15 mouse cellular contexts compared by ENCODE assay signal in the genomic region with DNA sequence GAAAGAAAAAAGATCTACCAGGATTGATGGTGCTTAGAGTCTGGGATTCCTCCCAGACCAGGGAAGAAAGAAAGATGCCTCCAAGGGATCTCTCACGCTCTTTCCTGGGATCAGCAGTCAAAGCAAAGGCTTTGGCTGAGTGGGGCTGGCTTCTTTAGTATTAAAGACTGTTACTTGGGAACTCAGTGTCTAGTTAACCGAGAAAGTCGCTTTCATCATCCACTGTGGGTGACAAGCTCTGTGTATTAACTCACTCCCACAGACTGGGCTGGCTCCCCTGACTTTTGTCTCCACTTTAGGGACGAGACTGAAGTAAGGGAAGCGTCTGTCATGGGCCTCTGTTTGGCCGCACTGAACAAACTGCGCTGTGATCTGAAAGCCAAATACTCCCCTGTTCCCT. TPM values are rescaled to one million over a fixed set of nuclear protein-coding genes. Genes with fewer than 3 reads are reported as not detected.
DNase-seq lines count a peak whose midpoint lies in the region; ATAC-seq and TF ChIP-seq lines count a peak whose summit lies in the region.
"Had no signal": no experiment of that assay in that cellular context is flagged by ENCODE, and none has a peak within 500 bp of the region (broad histone marks: within the 10 kb centered on the region; RNA-seq: fewer than 3 reads in every experiment).

No protein-coding gene starts in this region.

- WGBS in embryonic facial prominence, embryonic 14.5 days, result 63% methylated on average over 7 of the region's 7 CpGs
- WGBS in liver, embryonic 15.5 days (ENCODE audit: insufficient replicate concordance), result 39% methylated on average over 7 of the region's 7 CpGs
- WGBS in midbrain, postnatal 0 days, result 63% methylated on average over 7 of the region's 7 CpGs

- H3K9ac ChIP-seq in embryonic facial prominence, embryonic 14.5 days (ENCODE audit: low read depth, low read length), result no peak overlapping the region
- H3K9ac ChIP-seq in liver, embryonic 15.5 days, result no peak overlapping the region
- no peak overlapping the region for H3K9ac ChIP-seq in midbrain, postnatal 0 days (replicated peaks; ENCODE audit: low read length, poor library complexity, severe bottlenecking)
- H3K9ac ChIP-seq: limb, embryonic 15.5 days had no signal

- H3K36me3 ChIP-seq in erythroblast, embryonic 14.5 days (ENCODE audit: control insufficient read depth), result peaks cover 6% of the 10 kb centered on the region; the same call in 1 of the 2 replicates
- no peaks in the 10 kb centered on the region for H3K36me3 ChIP-seq in embryonic facial prominence, embryonic 14.5 days (ENCODE audit: control insufficient read depth, insufficient read depth, low read length)
- H3K36me3 ChIP-seq in liver, embryonic 15.5 days (replicated peaks), result peaks cover 3% of the 10 kb centered on the region; the same call in 1 of the 2 replicates
- H3K36me3 ChIP-seq in midbrain, postnatal 0 days (ENCODE audit: insufficient read depth, low read length), result no peaks in the 10 kb centered on the region
- H3K36me3 ChIP-seq: limb, embryonic 15.5 days; midbrain, embryonic 10.5 days had no signal

- peak; percentile 21 for DNase-seq in kidney, adult 9 months
- no peak for DNase-seq in kidney, adult 11 months
- DNase-seq in embryonic facial prominence, embryonic 14.5 days (ENCODE audit: low spot score), result no peak
- DNase-seq in midbrain, postnatal 0 days (ENCODE audit: low spot score), result no peak
- DNase-seq in ovary, adult 18-20 months (ENCODE audit: low spot score), result no peak
- DNase-seq: adrenal gland, adult 8-10 months; cerebellum, adult 9-10 months; layer of hippocampus, postnatal 36 days; retina, postnatal 1 day had no signal

- H3K27ac ChIP-seq in embryonic facial prominence, embryonic 14.5 days (replicated peaks; ENCODE audit: low read depth, low read length), result no peak overlapping the region
- peak overlapping the region; percentile 77 for H3K27ac ChIP-seq in liver, embryonic 15.5 days (replicated peaks)
- H3K27ac ChIP-seq in midbrain, postnatal 0 days (ENCODE audit: low read depth, low read length), result no peak overlapping the region
- H3K27ac ChIP-seq: midbrain, embryonic 10.5 days had no signal

- peak overlapping the region; percentile 42; the same call in 1 of the 2 replicates for H3K4me2 ChIP-seq in embryonic facial prominence, embryonic 14.5 days (ENCODE audit: low read depth, low read length)
- H3K4me2 ChIP-seq in liver, embryonic 15.5 days, result peak overlapping the region; percentile 47
- H3K4me2 ChIP-seq in midbrain, postnatal 0 days (ENCODE audit: low read depth, low read length, poor library complexity, severe bottlenecking), result no peak overlapping the region

- H3K9me3 ChIP-seq in erythroblast, embryonic 14.5 days (ENCODE audit: control insufficient read depth, low read length), result no peaks in the 10 kb centered on the region
- H3K9me3 ChIP-seq in embryonic facial prominence, embryonic 14.5 days (ENCODE audit: control insufficient read depth, low read length), result no peaks in the 10 kb centered on the region
- H3K9me3 ChIP-seq in liver, embryonic 15.5 days (replicated peaks), result no peaks in the 10 kb centered on the region
- H3K9me3 ChIP-seq in midbrain, postnatal 0 days (ENCODE audit: low read length), result no peaks in the 10 kb centered on the region
- H3K9me3 ChIP-seq: limb, embryonic 15.5 days; midbrain, embryonic 10.5 days had no signal

- no peak for ATAC-seq in erythroblast, adult 5-6 weeks (replicated peaks; ENCODE audit: low FRiP score, poor library complexity, severe bottlenecking)
- ATAC-seq in embryonic facial prominence, embryonic 14.5 days (ENCODE audit: low read depth), result no peak
- no peak for ATAC-seq in liver, embryonic 15.5 days (ENCODE audit: insufficient read depth)
- no peak for ATAC-seq in midbrain, postnatal 0 days (ENCODE audit: low FRiP score)
- ATAC-seq: forebrain, embryonic 14.5 days had no signal

- no peaks in the 10 kb centered on the region for H3K27me3 ChIP-seq in erythroblast, embryonic 14.5 days (ENCODE audit: control insufficient read depth)
- H3K27me3 ChIP-seq in embryonic facial prominence, embryonic 14.5 days (replicated peaks; ENCODE audit: control insufficient read depth, insufficient read depth, low read length), result no peaks in the 10 kb centered on the region
- no peaks in the 10 kb centered on the region for H3K27me3 ChIP-seq in liver, embryonic 15.5 days
- H3K27me3 ChIP-seq in midbrain, postnatal 0 days (ENCODE audit: insufficient read depth, low read length), result no peaks in the 10 kb centered on the region
- H3K27me3 ChIP-seq: limb, embryonic 15.5 days had no signal

- H3K4me3 ChIP-seq in erythroblast, embryonic 14.5 days (replicated peaks), result peak overlapping the region; percentile 37
- H3K4me3 ChIP-seq in embryonic facial prominence, embryonic 14.5 days (ENCODE audit: low read depth, low read length), result no peak overlapping the region
- peak overlapping the region; percentile 37 for H3K4me3 ChIP-seq in liver, embryonic 15.5 days (replicated peaks)
- H3K4me3 ChIP-seq in midbrain, postnatal 0 days (ENCODE audit: low read depth, low read length), result no peak overlapping the region
- H3K4me3 ChIP-seq: midbrain, embryonic 10.5 days had no signal

- no peak for TF ChIP-seq CTCF in midbrain, postnatal 0 days (IDR thresholded peaks at IDR 0.05)

- no peaks in the 10 kb centered on the region for H3K4me1 ChIP-seq in erythroblast, embryonic 14.5 days (ENCODE audit: control insufficient read depth)
- peaks cover 12% of the 10 kb centered on the region for H3K4me1 ChIP-seq in embryonic facial prominence, embryonic 14.5 days (ENCODE audit: control insufficient read depth, insufficient read depth, low read length)
- peaks cover 14% of the 10 kb centered on the region; the same call in 1 of the 2 replicates for H3K4me1 ChIP-seq in liver, embryonic 15.5 days (replicated peaks)
- H3K4me1 ChIP-seq in midbrain, postnatal 0 days (ENCODE audit: insufficient read depth, low read length), result no peaks in the 10 kb centered on the region

RNA-seq across cellular contexts. Expression of a gene that starts 2.2 kb away (rescaled TPM):
- 0.25 and 0.66 TPM in 2 replicates for polyA plus RNA-seq in erythroblast, embryonic 14.5 days (2012)
- total RNA-seq in erythroblast, adult 5-6 weeks (2015; ENCODE audit: low replicate concordance), result not detected in 2 replicates
- 0.60 TPM in 1 of 2 replicates, not detected in the other for total RNA-seq in erythroblast, adult 5-6 weeks (2017; ENCODE audit: low replicate concordance)
- polyA plus RNA-seq in embryonic facial prominence, embryonic 14.5 days (2014; fragmentation: Nextera tagmentation; extraction: Ambion mirVana), result 10.2 and 10.7 TPM in 2 replicates
- 51.2 and 68.3 TPM in 2 replicates for polyA plus RNA-seq in liver, embryonic 15.5 days (2015; fragmentation: Nextera tagmentation; extraction: Ambion mirVana)
- total RNA-seq in midbrain, postnatal 0 days (2014; rRNA removed), result 9.5 and 11.8 TPM in 2 replicates
- 7.4 and 8.9 TPM in 2 replicates for polyA plus RNA-seq in midbrain, postnatal 0 days (2015; fragmentation: Nextera tagmentation; extraction: Ambion mirVana)

Comparison
In these comparisons a context has a peak if more than half of its experiments do, and no peak if none do; other contexts are left out.
1. H3K4me3 ChIP-seq: peak in erythroblast, embryonic 14.5 days (single experiment) and liver, embryonic 15.5 days (single experiment); none in embryonic facial prominence, embryonic 14.5 days (single experiment) and midbrain, postnatal 0 days (single experiment).